Mouse (Mus musculus) neural tube, embryonic 11.5 days (tissue): ENCODE results near the gene Oat. TPM values are rescaled to one million over a fixed set of nuclear protein-coding genes. Genes with fewer than 3 reads are reported as not detected.
A peak's percentile ranks its signal among the peaks of the same experiment; 100 is the strongest.

Experiments
- ATAC-seq: fragments of 200-750 bp; cut with Nextera tagmentation; 2 replicates; pipeline ENCODE4 v1.8.0; 2017; ENCODE audit warnings: moderate number of reproducible peaks, mild to moderate bottlenecking, moderate TSS enrichment, moderate library complexity; ENCODE audit not compliant: insufficient read depth, low FRiP score, low TSS enrichment
- DNase-seq: peaks from one replicate; pipeline ENCODE4 v3.0.0-alpha.2; 2015; ENCODE audit warnings: low spot score
- H3K27ac ChIP-seq: fragments of 300-500 bp; sonication (generic); 2 replicates; pipeline ENCODE4 v1.5.1; 2014; ENCODE audit warnings: low read depth, mild to moderate bottlenecking, low read length
- H3K27me3 ChIP-seq: fragments of 300-500 bp; sonication (generic); 2 replicates; pipeline ENCODE4 v1.6.1; 2014; ENCODE audit warnings: mild to moderate bottlenecking, low read length, mixed read lengths; ENCODE audit not compliant: control insufficient read depth, insufficient read depth
- H3K36me3 ChIP-seq: fragments of 300-500 bp; sonication (generic); 2 replicates; pipeline ENCODE4 v1.6.1; 2014; ENCODE audit warnings: mild to moderate bottlenecking, low read length, moderate library complexity, mixed read lengths; ENCODE audit not compliant: control insufficient read depth, insufficient read depth
- H3K4me1 ChIP-seq: fragments of 300-500 bp; sonication (generic); 2 replicates; pipeline ENCODE4 v1.6.1; 2014; ENCODE audit warnings: low read length, mixed read lengths; ENCODE audit not compliant: control insufficient read depth, insufficient read depth
- H3K4me2 ChIP-seq: fragments of 300-500 bp; sonication (generic); 2 replicates; pipeline ENCODE4 v1.6.1; 2014; ENCODE audit warnings: low read depth, mild to moderate bottlenecking, moderate library complexity
- H3K4me3 ChIP-seq: fragments of 300-500 bp; sonication (generic); 2 replicates; pipeline ENCODE4 v1.5.1; 2014; ENCODE audit warnings: low read depth, low read length
- H3K9ac ChIP-seq: fragments of 300-500 bp; sonication (generic); 2 replicates; pipeline ENCODE4 v1.6.1; 2014; ENCODE audit warnings: mild to moderate bottlenecking, low read length
- H3K9me3 ChIP-seq: fragments of 300-500 bp; sonication (generic); 2 replicates; pipeline ENCODE4 v1.6.1; 2016; ENCODE audit warnings: low read length; ENCODE audit not compliant: control insufficient read depth
- WGBS: fragments of 180-500 bp; shearing (Covaris S2); extraction: QIAGEN DNeasy Blood & Tissue Kit; methylation state at CpG from one replicate; pipeline ENCODE4 v1.1.7; 2014; 5-methylcytosine and 5-hydroxymethylcytosine counted together
- polyA plus RNA-seq: library from polyadenylated mRNA; unstranded; fragments of >200 nt; fragmentation: Nextera tagmentation; extraction: Ambion mirVana; gene quantifications from 2 replicates; pipeline ENCODE4 v1.2.1, GENCODE M21; 2014

Oat gene
- polyA plus RNA-seq, 1 experiment from 2014 or later: 145 TPM

- ATAC-seq: no peak
- Histone ChIP-seq H3K27ac (no peak overlapping the region), H3K4me3 (no peak overlapping the region), H3K9ac (no peak overlapping the region), H3K27me3 (no peaks in the 10 kb centered on the region), H3K9me3 (no peaks in the 10 kb centered on the region), H3K4me1 (peaks cover 3% of the 10 kb centered on the region; the same call in 1 of the 2 replicates), H3K36me3 (no peaks in the 10 kb centered on the region), H3K4me2 (no peak overlapping the region)
- 91% methylated on average over 2 of the region's 2 CpGs for WGBS
- no peak for DNase-seq
Measured at GRCm38 (mm10) chr7:132581441-132581840, 5.2 kb upstream of the Oat start.

GRCm38 (mm10) chr7:132580511-132580910, 4.3 kb upstream of the Oat start:
- no peaks in the 10 kb centered on the region for H3K9me3 ChIP-seq
- H3K4me1 ChIP-seq: peaks cover 3% of the 10 kb centered on the region; the same call in 1 of the 2 replicates
- no peak overlapping the region for H3K4me2 ChIP-seq
- H3K9ac ChIP-seq: no peak overlapping the region
- WGBS: 86% methylated on average over 6 of the region's 6 CpGs
- no peaks in the 10 kb centered on the region for H3K36me3 ChIP-seq
- H3K27me3 ChIP-seq: no peaks in the 10 kb centered on the region
- DNase-seq (no peak), ATAC-seq (no peak)
- H3K27ac ChIP-seq: no peak overlapping the region
- H3K4me3 ChIP-seq: no peak overlapping the region

GRCm38 (mm10) chr7:132576891-132577290, 693 bp upstream of the Oat start:
- DNase-seq (no peak), ATAC-seq (no peak)
- H3K27ac ChIP-seq: no peak overlapping the region
- H3K4me3 ChIP-seq: no peak overlapping the region
- H3K9me3 ChIP-seq: no peaks in the 10 kb centered on the region
- no peaks in the 10 kb centered on the region for H3K27me3 ChIP-seq
- no peaks in the 10 kb centered on the region for H3K36me3 ChIP-seq
- 61% methylated on average over 4 of the region's 4 CpGs for WGBS
- no peak overlapping the region for H3K9ac ChIP-seq
- peaks cover 13% of the 10 kb centered on the region; the same call in 1 of the 2 replicates for H3K4me1 ChIP-seq
- H3K4me2 ChIP-seq: peak overlapping the region; percentile 82

GRCm38 (mm10) chr7:132575623-132576022, 575 bp downstream of the Oat start:
- H3K4me1 ChIP-seq: peaks cover 13% of the 10 kb centered on the region; the same call in 1 of the 2 replicates
- ATAC-seq (peak; percentile 85), DNase-seq (peak; percentile 87)
- peak overlapping the region; percentile 82 for H3K4me2 ChIP-seq
- no peaks in the 10 kb centered on the region for H3K36me3 ChIP-seq
- H3K27me3 ChIP-seq: no peaks in the 10 kb centered on the region
- H3K4me3 ChIP-seq: peak overlapping the region; percentile 67
- no peaks in the 10 kb centered on the region for H3K9me3 ChIP-seq
- peak overlapping the region; percentile 66 for H3K9ac ChIP-seq
- H3K27ac ChIP-seq: peak overlapping the region; percentile 77
- under 1% methylated on average over 13 of the region's 13 CpGs for WGBS

GRCm38 (mm10) chr7:132574646-132575045, 1.6 kb downstream of the Oat start:
- Histone ChIP-seq H3K36me3 (no peaks in the 10 kb centered on the region), H3K4me2 (no peak overlapping the region), H3K27me3 (no peaks in the 10 kb centered on the region), H3K4me3 (no peak overlapping the region), H3K4me1 (peaks cover 13% of the 10 kb centered on the region; the same call in 1 of the 2 replicates), H3K9me3 (no peaks in the 10 kb centered on the region), H3K9ac (no peak overlapping the region), H3K27ac (no peak overlapping the region)
- no peak for DNase-seq
- ATAC-seq: no peak
- WGBS: 93% methylated on average over 5 of the region's 5 CpGs

GRCm38 (mm10) chr7:132573205-132573604, 3.0 kb downstream of the Oat start:
- no peaks in the 10 kb centered on the region for H3K9me3 ChIP-seq
- WGBS: 49% methylated on average over 6 of the region's 6 CpGs
- ATAC-seq (no peak), DNase-seq (no peak)
- peaks cover 13% of the 10 kb centered on the region; the same call in 1 of the 2 replicates for H3K4me1 ChIP-seq
- no peaks in the 10 kb centered on the region for H3K27me3 ChIP-seq
- H3K36me3 ChIP-seq: no peaks in the 10 kb centered on the region; the same call in 1 of the 2 replicates
- H3K9ac ChIP-seq: no peak overlapping the region
- H3K4me2 ChIP-seq: no peak overlapping the region
- H3K4me3 ChIP-seq: no peak overlapping the region
- no peak overlapping the region for H3K27ac ChIP-seq

- H3K4me3 ChIP-seq: no peak overlapping the region
- H3K4me2 ChIP-seq: no peak overlapping the region
- WGBS: 83% methylated on average over 3 of the region's 3 CpGs
- peaks cover 13% of the 10 kb centered on the region; the same call in 1 of the 2 replicates for H3K4me1 ChIP-seq
- no peaks in the 10 kb centered on the region for H3K9me3 ChIP-seq
- H3K9ac ChIP-seq: no peak overlapping the region
- no peak overlapping the region for H3K27ac ChIP-seq
- H3K36me3 ChIP-seq: no peaks in the 10 kb centered on the region; the same call in 1 of the 2 replicates
- H3K27me3 ChIP-seq: no peaks in the 10 kb centered on the region
- ATAC-seq (no peak), DNase-seq (no peak)
Measured at GRCm38 (mm10) chr7:132572738-132573137, 3.5 kb downstream of the Oat start.

GRCm38 (mm10) chr7:132571481-132571880, 4.7 kb downstream of the Oat start:
- no peak overlapping the region for H3K4me3 ChIP-seq
- WGBS: 92% methylated on average over 8 of the region's 8 CpGs
- H3K36me3 ChIP-seq: no peaks in the 10 kb centered on the region; the same call in 1 of the 2 replicates
- H3K4me1 ChIP-seq: peaks cover 10% of the 10 kb centered on the region; the same call in 1 of the 2 replicates
- DNase-seq: no peak
- no peak overlapping the region for H3K9ac ChIP-seq
- no peaks in the 10 kb centered on the region for H3K9me3 ChIP-seq
- no peak overlapping the region for H3K27ac ChIP-seq
- H3K4me2 ChIP-seq: no peak overlapping the region
- H3K27me3 ChIP-seq: no peaks in the 10 kb centered on the region
- ATAC-seq: no peak

- Histone ChIP-seq H3K27ac (no peak overlapping the region), H3K4me1 (peaks cover 10% of the 10 kb centered on the region; the same call in 1 of the 2 replicates), H3K4me2 (no peak overlapping the region), H3K4me3 (no peak overlapping the region), H3K36me3 (peaks cover 2% of the 10 kb centered on the region; the same call in 1 of the 2 replicates), H3K9ac (no peak overlapping the region), H3K27me3 (no peaks in the 10 kb centered on the region), H3K9me3 (no peaks in the 10 kb centered on the region)
- ATAC-seq (no peak), DNase-seq (no peak)
- 88% methylated on average over 5 of the region's 5 CpGs for WGBS
Measured at GRCm38 (mm10) chr7:132570071-132570470, 6.1 kb downstream of the Oat start.
